In genomic region chr17:45598891-45599290, GRCm38 (mm10) we compare ENCODE assay signal across 9 mouse cellular contexts. TPM values are rescaled to one million over a fixed set of nuclear protein-coding genes. Genes with fewer than 3 reads are reported as not detected.
A peak's percentile ranks its signal among the peaks of the same experiment; 100 is the strongest.
DNase-seq lines count a peak whose midpoint lies in the region; ATAC-seq and TF ChIP-seq lines count a peak whose summit lies in the region.
"Had no signal": no experiment of that assay in that cellular context is flagged by ENCODE, and none has a peak within 500 bp of the region (broad histone marks: within the 10 kb centered on the region; RNA-seq: fewer than 3 reads in every experiment).

No protein-coding gene starts in this region.

- ATAC-seq in heart, embryonic 15.5 days (replicated peaks; ENCODE audit: insufficient number of reproducible peaks, insufficient read depth, low FRiP score, low read depth) = no peak
- no peak for ATAC-seq in G1E (ENCODE audit: extremely low read depth, insufficient number of reproducible peaks, low FRiP score, poor library complexity, severe bottlenecking)
- no peak for ATAC-seq in hindbrain, embryonic 12.5 days (ENCODE audit: low FRiP score)
- no peak for ATAC-seq in midbrain, embryonic 11.5 days (ENCODE audit: low FRiP score)
- ATAC-seq in megakaryocyte, adult 5-6 weeks (ENCODE audit: poor library complexity, severe bottlenecking) = no peak
- no peak for ATAC-seq in monocyte, adult 5-6 weeks (replicated peaks; ENCODE audit: insufficient number of reproducible peaks, low FRiP score, low TSS enrichment, poor library complexity, severe bottlenecking)

- intact Hi-C loops in heart, postnatal 36 days (cut with DNase I) = no loop called here

- 0 out of 2 replicates have a peak, but pooled peaks cover 13% of the 10 kb centered on the region for H3K27me3 ChIP-seq in heart, embryonic 15.5 days
- peaks cover 13% of the 10 kb centered on the region for H3K27me3 ChIP-seq in G1E (ENCODE audit: insufficient read depth, low read length)
- peaks cover 43% of the 10 kb centered on the region for H3K27me3 ChIP-seq in hindbrain, embryonic 12.5 days
- peaks cover 48% of the 10 kb centered on the region for H3K27me3 ChIP-seq in midbrain, embryonic 11.5 days (ENCODE audit: control insufficient read depth, insufficient read depth, low read length)

- H3K27ac ChIP-seq in heart, embryonic 15.5 days = no peak overlapping the region
- H3K27ac ChIP-seq in hindbrain, embryonic 12.5 days = no peak overlapping the region
- H3K27ac ChIP-seq in midbrain, embryonic 11.5 days (ENCODE audit: low read depth, low read length) = no peak overlapping the region

- 47% methylated on average over 3 of the region's 3 CpGs for WGBS in heart, embryonic 15.5 days
- 51% methylated on average over 3 of the region's 3 CpGs for WGBS in hindbrain, embryonic 12.5 days
- 54% methylated on average over 3 of the region's 3 CpGs for WGBS in midbrain, embryonic 11.5 days

- peak overlapping the region; percentile 60; the same call in 1 of the 2 replicates for H3K9ac ChIP-seq in heart, embryonic 15.5 days
- H3K9ac ChIP-seq in hindbrain, embryonic 12.5 days = no peak overlapping the region
- no peak overlapping the region; the same call in 1 of the 2 replicates for H3K9ac ChIP-seq in midbrain, embryonic 11.5 days (ENCODE audit: low read length)

- H3K4me3 ChIP-seq in heart, embryonic 15.5 days = peak overlapping the region; percentile 49
- H3K4me3 ChIP-seq in G1E (ENCODE audit: low read depth, low read length) = peak overlapping the region; percentile 71; the same call in 1 of the 2 replicates
- no peak overlapping the region for H3K4me3 ChIP-seq in hindbrain, embryonic 12.5 days
- no peak overlapping the region for H3K4me3 ChIP-seq in midbrain, embryonic 11.5 days (ENCODE audit: low read depth, low read length)

- no peak for TF ChIP-seq CTCF in G1E (IDR thresholded peaks at IDR 0.05; ENCODE audit: low read depth, low read length)

- no peaks in the 10 kb centered on the region for H3K9me3 ChIP-seq in heart, embryonic 15.5 days (replicated peaks)
- H3K9me3 ChIP-seq in G1E (replicated peaks) = no peaks in the 10 kb centered on the region
- H3K9me3 ChIP-seq in hindbrain, embryonic 12.5 days (replicated peaks) = no peaks in the 10 kb centered on the region
- H3K9me3 ChIP-seq in midbrain, embryonic 11.5 days (ENCODE audit: control insufficient read depth, low read length) = no peaks in the 10 kb centered on the region

- H3K4me2 ChIP-seq in heart, embryonic 15.5 days = peak overlapping the region; percentile 85
- H3K4me2 ChIP-seq in hindbrain, embryonic 12.5 days (replicated peaks) = peak overlapping the region; percentile 61; the same call in 1 of the 2 replicates
- H3K4me2 ChIP-seq in midbrain, embryonic 11.5 days = peak overlapping the region; percentile 72; the same call in 1 of the 2 replicates

- H3K36me3 ChIP-seq in heart, embryonic 15.5 days = no peaks in the 10 kb centered on the region
- H3K36me3 ChIP-seq in G1E (replicated peaks) = no peaks in the 10 kb centered on the region
- no peaks in the 10 kb centered on the region for H3K36me3 ChIP-seq in hindbrain, embryonic 12.5 days
- no peaks in the 10 kb centered on the region for H3K36me3 ChIP-seq in midbrain, embryonic 11.5 days (ENCODE audit: control insufficient read depth, insufficient read depth, low read length)

- DNase-seq in heart, postnatal 36 days = no peak
- no peak for DNase-seq in G1E (ENCODE audit: low spot score)
- no peak for DNase-seq in midbrain, embryonic 11.5 days (ENCODE audit: low spot score, missing footprints)
- DNase-seq in adrenal gland, postnatal 4 days (ENCODE audit: low spot score in 2 of 2) = no peak

- peaks cover 58% of the 10 kb centered on the region for H3K4me1 ChIP-seq in heart, embryonic 15.5 days (replicated peaks)
- H3K4me1 ChIP-seq in G1E (ENCODE audit: insufficient read depth, low read depth, low read length) = peaks cover 80% of the 10 kb centered on the region
- peaks cover 51% of the 10 kb centered on the region for H3K4me1 ChIP-seq in hindbrain, embryonic 12.5 days
- H3K4me1 ChIP-seq in midbrain, embryonic 11.5 days (ENCODE audit: control insufficient read depth, insufficient read depth, low read length) = peaks cover 37% of the 10 kb centered on the region

RNA-seq across cellular contexts. Expression of gene Slc29a1, which starts 0.5 kb away (rescaled TPM):
- 90.9 and 120 TPM in 2 replicates for polyA plus RNA-seq in heart, embryonic 15.5 days (2015; fragmentation: Nextera tagmentation; extraction: Ambion mirVana)
- total RNA-seq in heart, postnatal 36 days (2021) = 10 to 100 TPM; 66.7 to 73.5 TPM
- total RNA-seq in G1E (2014; fragmentation: Nextera tagmentation) (107 and 116 TPM in 2 replicates), G1E (2017) (93.5 and 118 TPM in 2 replicates)
- polyA plus RNA-seq in G1E (2012) = 143 and 207 TPM in 2 replicates
- polyA plus RNA-seq in hindbrain, embryonic 12.5 days (2016; fragmentation: Nextera tagmentation; extraction: Ambion mirVana) = 44.4 and 47.2 TPM in 2 replicates
- polyA plus RNA-seq in midbrain, embryonic 11.5 days (2014; fragmentation: Nextera tagmentation; extraction: Ambion mirVana) = 45.1 and 46.8 TPM in 2 replicates
- total RNA-seq in adrenal gland, postnatal 4 days (2021) = 100 to 1,000 TPM; 138 to 145 TPM
- total RNA-seq in megakaryocyte, adult 5-6 weeks (2015) = 23.8 and 31.2 TPM in 2 replicates
- total RNA-seq in megakaryocyte, adult 5-6 weeks (2017) = 22.9 and 32.6 TPM in 2 replicates
- 34.4 to 64.6 TPM (median 37.8 TPM) in 3 replicates for total RNA-seq in monocyte, adult 5-6 weeks (2017)

RNA-seq across cellular contexts. Expression of gene Mymx, which starts 3.0 kb away (rescaled TPM):
- polyA plus RNA-seq in heart, embryonic 15.5 days (2015; fragmentation: Nextera tagmentation; extraction: Ambion mirVana) = 0.16 and 0.24 TPM in 2 replicates
- total RNA-seq in heart, postnatal 36 days (2021) = not detected
- not detected in 2 replicates for total RNA-seq in G1E (2014; fragmentation: Nextera tagmentation)
- not detected in 2 replicates for total RNA-seq in G1E (2017)
- polyA plus RNA-seq in G1E (2012) = not detected in 2 replicates
- polyA plus RNA-seq in hindbrain, embryonic 12.5 days (2016; fragmentation: Nextera tagmentation; extraction: Ambion mirVana) = 1.6 and 5.0 TPM in 2 replicates
- polyA plus RNA-seq in midbrain, embryonic 11.5 days (2014; fragmentation: Nextera tagmentation; extraction: Ambion mirVana) = 0.21 TPM in 1 of 2 replicates, not detected in the other
- 1 to 10 TPM; 1.6 to 4.0 TPM for total RNA-seq in adrenal gland, postnatal 4 days (2021)
- not detected in 2 replicates for total RNA-seq in megakaryocyte, adult 5-6 weeks (2015)
- not detected in 2 replicates for total RNA-seq in megakaryocyte, adult 5-6 weeks (2017)
- not detected in 3 replicates for total RNA-seq in monocyte, adult 5-6 weeks (2017)
- total RNA-seq: left cerebral cortex, postnatal 14 days had no signal

RNA-seq across cellular contexts. Expression of gene Hsp90ab1, which starts 25.8 kb away (rescaled TPM):
- polyA plus RNA-seq in heart, embryonic 15.5 days (2015; fragmentation: Nextera tagmentation; extraction: Ambion mirVana) = 1,147 and 1,218 TPM in 2 replicates
- total RNA-seq in heart, postnatal 36 days (2021) = 1,000 to 10,000 TPM; 1,126 to 1,337 TPM
- 1,427 and 1,464 TPM in 2 replicates for total RNA-seq in G1E (2014; fragmentation: Nextera tagmentation)
- 1,152 and 1,547 TPM in 2 replicates for total RNA-seq in G1E (2017)
- 681 and 1,104 TPM in 2 replicates for polyA plus RNA-seq in G1E (2012)
- polyA plus RNA-seq in hindbrain, embryonic 12.5 days (2016; fragmentation: Nextera tagmentation; extraction: Ambion mirVana) = 1,350 and 1,487 TPM in 2 replicates
- polyA plus RNA-seq in midbrain, embryonic 11.5 days (2014; fragmentation: Nextera tagmentation; extraction: Ambion mirVana) = 1,614 and 1,690 TPM in 2 replicates
- total RNA-seq in adrenal gland, postnatal 4 days (2021) = 1,000 to 10,000 TPM; 1,575 to 1,663 TPM
- total RNA-seq in megakaryocyte, adult 5-6 weeks (2015) = 448 and 487 TPM in 2 replicates
- total RNA-seq in megakaryocyte, adult 5-6 weeks (2017) = 829 and 973 TPM in 2 replicates
- total RNA-seq in monocyte, adult 5-6 weeks (2017) = 826 to 1,618 TPM (median 1,101 TPM) in 3 replicates

RNA-seq across cellular contexts. Expression of gene Slc35b2, which starts 35.2 kb away (rescaled TPM):
- 75.8 and 98.4 TPM in 2 replicates for polyA plus RNA-seq in heart, embryonic 15.5 days (2015; fragmentation: Nextera tagmentation; extraction: Ambion mirVana)
- total RNA-seq in heart, postnatal 36 days (2021) = 10 to 100 TPM; 27.6 to 32.7 TPM
- total RNA-seq in G1E (2014; fragmentation: Nextera tagmentation) (46.5 and 60.9 TPM in 2 replicates), G1E (2017) (65.9 and 77.1 TPM in 2 replicates)
- polyA plus RNA-seq in G1E (2012) = 24.6 and 24.9 TPM in 2 replicates
- 90.6 and 92.4 TPM in 2 replicates for polyA plus RNA-seq in hindbrain, embryonic 12.5 days (2016; fragmentation: Nextera tagmentation; extraction: Ambion mirVana)
- 97.2 and 102 TPM in 2 replicates for polyA plus RNA-seq in midbrain, embryonic 11.5 days (2014; fragmentation: Nextera tagmentation; extraction: Ambion mirVana)
- total RNA-seq in adrenal gland, postnatal 4 days (2021) = 10 to 100 TPM; 69.2 to 71.8 TPM
- total RNA-seq in megakaryocyte, adult 5-6 weeks (2015) = 33.7 and 44.9 TPM in 2 replicates
- 48.2 and 52.2 TPM in 2 replicates for total RNA-seq in megakaryocyte, adult 5-6 weeks (2017)
- 26.7 to 47.1 TPM (median 39.0 TPM) in 3 replicates for total RNA-seq in monocyte, adult 5-6 weeks (2017)

RNA-seq across cellular contexts. Expression of gene Nfkbie, which starts 43.4 kb away (rescaled TPM):
- 3.0 and 6.8 TPM in 2 replicates for polyA plus RNA-seq in heart, embryonic 15.5 days (2015; fragmentation: Nextera tagmentation; extraction: Ambion mirVana)
- 1 to 10 TPM; 1.4 to 1.5 TPM for total RNA-seq in heart, postnatal 36 days (2021)
- 5.1 and 5.9 TPM in 2 replicates for total RNA-seq in G1E (2014; fragmentation: Nextera tagmentation)
- total RNA-seq in G1E (2017) = 11.0 and 11.1 TPM in 2 replicates
- 8.6 and 9.2 TPM in 2 replicates for polyA plus RNA-seq in G1E (2012)
- 7.0 and 7.7 TPM in 2 replicates for polyA plus RNA-seq in hindbrain, embryonic 12.5 days (2016; fragmentation: Nextera tagmentation; extraction: Ambion mirVana)
- 7.8 and 9.0 TPM in 2 replicates for polyA plus RNA-seq in midbrain, embryonic 11.5 days (2014; fragmentation: Nextera tagmentation; extraction: Ambion mirVana)
- 1 to 10 TPM; 3.0 to 4.5 TPM for total RNA-seq in adrenal gland, postnatal 4 days (2021)
- total RNA-seq in megakaryocyte, adult 5-6 weeks (2015) = 10.4 and 11.1 TPM in 2 replicates
- 13.4 and 14.0 TPM in 2 replicates for total RNA-seq in megakaryocyte, adult 5-6 weeks (2017)
- total RNA-seq in monocyte, adult 5-6 weeks (2017) = 55.6 to 60.0 TPM (median 55.9 TPM) in 3 replicates

Comparison
In these comparisons a context has a peak if more than half of its experiments do, and no peak if none do; other contexts are left out.
1. H3K4me3 ChIP-seq: peak in heart, embryonic 15.5 days (single experiment) and G1E (single experiment); none in hindbrain, embryonic 12.5 days (single experiment) and midbrain, embryonic 11.5 days (single experiment).
2. Peak in every context shown above with its lines, with median percentiles within 50 percentile points of each other: H3K4me2 ChIP-seq.